Mouse (Mus musculus) right cerebral cortex, postnatal 10 days (tissue): ENCODE data around the gene Pkd1l2.
A peak's percentile ranks its signal among the peaks of the same experiment; 100 is the strongest.

Experiments
- DNase-seq, 2 experiments: peaks; one replicate each; pipeline ENCODE4 v3.0.0; 2021; ENCODE audit warnings: low spot score in 2 of 2

Gene Pkd1l2

GRCm38 (mm10) chr8:117033393-117033792, 48.9 kb downstream of the Pkd1l2 start:
- no peak for DNase-seq

GRCm38 (mm10) chr8:117032609-117033008, 49.6 kb downstream of the Pkd1l2 start:
- no peak for DNase-seq

- DNase-seq: no peak
Observed at GRCm38 (mm10) chr8:117031476-117031875, 50.8 kb downstream of the Pkd1l2 start.

GRCm38 (mm10) chr8:117028686-117029085, 53.6 kb downstream of the Pkd1l2 start:
- no peak for DNase-seq

- DNase-seq: no peak
Observed at GRCm38 (mm10) chr8:117027601-117028000, 54.6 kb downstream of the Pkd1l2 start.

GRCm38 (mm10) chr8:117022297-117022993, 59.8 kb downstream of the Pkd1l2 start:
- DNase-seq: no peak

- peak; percentile 84 to 87 for DNase-seq
Observed at GRCm38 (mm10) chr8:117019323-117020275, 62.6 kb downstream of the Pkd1l2 start.

- DNase-seq: no peak
Observed at GRCm38 (mm10) chr8:117017896-117018295, 64.4 kb downstream of the Pkd1l2 start.

- no peak for DNase-seq
Observed at GRCm38 (mm10) chr8:117017006-117017405, 65.2 kb downstream of the Pkd1l2 start.

GRCm38 (mm10) chr8:117015670-117016069, 66.6 kb downstream of the Pkd1l2 start:
- DNase-seq: no peak

- DNase-seq: no peak
Observed at GRCm38 (mm10) chr8:117011366-117011765, 70.9 kb downstream of the Pkd1l2 start.

GRCm38 (mm10) chr8:116994016-116994716, 88.1 kb downstream of the Pkd1l2 start:
- DNase-seq: no peak

- DNase-seq: peak; percentile 99
Observed at GRCm38 (mm10) chr8:116993095-116993867, 89.0 kb downstream of the Pkd1l2 start, which contains the start of gene Gcsh. Gene Gcsh, minus strand, starts transcription at chr8:116993537.

- no peak for DNase-seq
Observed at GRCm38 (mm10) chr8:116992176-116992971, 89.9 kb downstream of the Pkd1l2 start.

- no peak for DNase-seq
Observed at GRCm38 (mm10) chr8:116991241-116991640, 91.0 kb downstream of the Pkd1l2 start.

- no peak for DNase-seq
Observed at GRCm38 (mm10) chr8:116989842-116990241, 92.4 kb downstream of the Pkd1l2 start.

GRCm38 (mm10) chr8:116980117-116980516, 102.1 kb downstream of the Pkd1l2 start:
- peak; percentile 61 to 76 for DNase-seq

GRCm38 (mm10) chr8:116978631-116979256, 103.5 kb downstream of the Pkd1l2 start, which contains the start of gene 1700030J22Rik:
Gene 1700030J22Rik, minus strand, starts transcription at chr8:116978959.
- DNase-seq: peak; percentile 99

GRCm38 (mm10) chr8:116978052-116978451, 104.2 kb downstream of the Pkd1l2 start:
- DNase-seq: no peak

- no peak for DNase-seq
Observed at GRCm38 (mm10) chr8:116975606-116976005, 106.6 kb downstream of the Pkd1l2 start.
